Mouse (Mus musculus): ENCODE data around the gene Tbx5. TPM values are rescaled to one million over a fixed set of nuclear protein-coding genes. Genes with fewer than 3 reads are reported as not detected.

The Tbx5 gene
- polyA plus RNA-seq, 1 experiment from 2014 or later, result 0.08 TPM

DNA sequence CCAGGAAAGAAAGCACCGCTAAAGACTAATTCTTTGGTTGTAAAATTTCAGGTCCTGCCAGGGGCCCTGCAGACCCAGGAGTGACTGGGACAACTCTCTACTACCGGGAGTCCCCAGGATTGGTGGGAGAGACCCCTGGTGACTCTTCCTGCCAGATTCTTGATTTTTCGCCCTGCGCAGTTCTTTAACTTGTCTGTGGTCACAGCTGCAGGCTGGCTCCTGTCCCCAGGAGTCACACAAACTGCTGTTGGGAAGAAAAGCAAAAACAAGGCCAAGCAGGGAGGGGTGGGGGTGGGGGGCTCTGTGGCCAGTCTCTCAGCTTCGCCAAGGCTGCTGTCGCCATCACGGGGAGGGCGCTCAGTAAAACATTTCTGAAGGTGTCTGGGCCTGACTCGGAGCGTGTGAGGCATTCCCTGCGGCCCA is 32.2 kb upstream of the Tbx5 start:
- WGBS, result 0% methylated on average over 11 of the region's 11 CpGs
- Histone ChIP-seq H3K27ac (no peak overlapping the region), H3K4me1 (no peaks in the 10 kb centered on the region), H3K4me2 (no peak overlapping the region), H3K36me3 (ENCODE audit: poor library complexity, severe bottlenecking) (no peaks in the 10 kb centered on the region), H3K9me3 (replicated peaks) (no peaks in the 10 kb centered on the region), H3K9ac (no peak overlapping the region), H3K4me3 (no peak overlapping the region), H3K27me3 (peaks cover 100% of the 10 kb centered on the region)
- ATAC-seq, result no peak

DNA sequence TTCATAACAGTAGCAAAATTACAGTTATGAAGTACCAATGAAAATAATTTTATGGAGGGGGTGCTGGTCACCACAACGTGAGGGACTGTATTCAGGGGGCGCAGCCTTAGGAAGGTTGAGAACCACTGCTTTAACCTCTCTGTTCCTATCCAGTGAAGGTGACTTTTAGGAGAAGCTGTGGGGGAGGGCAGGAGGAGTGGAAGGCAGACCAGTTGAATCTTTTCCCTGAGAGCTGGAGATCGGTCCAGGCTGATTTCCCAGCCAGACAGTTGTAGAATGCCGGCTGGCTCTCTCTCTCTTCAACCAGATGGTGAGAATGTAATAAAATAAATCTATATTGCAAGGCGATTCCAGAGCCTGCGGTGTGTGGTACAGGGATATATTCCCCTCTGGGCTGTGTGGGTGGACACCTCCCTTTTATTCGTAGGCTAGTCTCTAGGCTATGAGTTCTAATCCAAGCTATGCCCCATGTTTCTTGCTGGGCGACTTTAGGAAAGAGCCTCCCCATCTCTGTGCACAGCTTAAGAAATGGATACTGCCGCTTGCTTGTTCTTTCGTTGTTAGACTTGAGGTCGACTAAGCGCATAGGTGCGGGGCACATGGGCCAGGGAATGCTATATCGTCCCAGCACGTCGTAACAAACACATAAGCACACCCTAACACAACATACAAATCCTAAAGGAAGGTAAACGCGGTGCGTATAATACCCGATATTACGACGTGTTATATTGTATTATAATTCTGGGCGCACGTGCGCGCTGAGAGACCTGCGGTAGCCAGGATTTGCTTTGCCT is 29.7 kb upstream of the Tbx5 start:
- WGBS, result 2% methylated on average over 27 of the region's 27 CpGs

DNA sequence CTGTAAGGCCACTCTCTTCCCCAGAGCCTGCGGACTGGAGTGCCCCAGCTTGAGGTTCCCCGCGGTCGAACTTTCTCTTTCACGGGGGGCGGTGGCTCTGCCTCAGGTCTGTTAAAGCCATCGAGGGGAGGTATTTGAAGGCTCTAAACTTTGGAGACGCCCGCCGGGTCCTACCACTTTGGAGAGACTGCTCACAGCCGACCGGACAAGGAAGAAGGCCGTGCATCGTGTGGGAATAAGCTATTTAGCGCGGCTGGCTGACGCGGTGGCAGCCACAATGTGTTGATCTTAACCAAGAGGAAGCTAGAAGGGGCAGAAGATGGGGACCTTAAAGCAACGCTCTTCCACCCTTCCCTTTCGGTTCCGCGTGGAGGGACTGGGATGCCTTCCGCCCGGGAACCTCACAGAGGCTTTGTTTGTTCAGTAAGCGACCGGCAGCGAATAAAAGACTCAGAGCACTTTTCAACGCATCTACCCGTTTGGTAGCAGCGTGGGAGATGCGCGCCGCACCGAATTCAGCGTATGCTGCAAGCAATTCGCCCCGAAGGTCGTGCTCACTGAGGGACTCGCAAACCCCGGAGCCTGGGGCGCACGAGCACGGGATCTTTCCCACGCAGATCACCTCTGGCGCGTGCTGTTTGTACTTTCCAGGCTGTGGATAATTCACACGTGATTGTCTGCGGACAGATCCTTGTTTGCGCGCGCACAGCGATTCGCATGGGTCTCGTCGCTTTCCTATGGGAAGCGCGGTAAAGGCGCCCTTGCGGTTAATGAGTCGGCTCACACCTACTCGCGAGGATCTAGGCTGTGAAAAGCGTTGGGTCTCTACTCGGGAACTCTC is 28.8 kb upstream of the Tbx5 start:
- Histone ChIP-seq H3K4me3 (no peak overlapping the region), H3K4me2 (no peak overlapping the region), H3K36me3 (ENCODE audit: poor library complexity, severe bottlenecking) (no peaks in the 10 kb centered on the region), H3K4me1 (no peaks in the 10 kb centered on the region), H3K27me3 (peaks cover 100% of the 10 kb centered on the region), H3K27ac (no peak overlapping the region), H3K9ac (no peak overlapping the region), H3K9me3 (replicated peaks) (no peaks in the 10 kb centered on the region)
- WGBS, result under 1% methylated on average over 64 of the region's 64 CpGs
- no peak for ATAC-seq

More for the DNA sequence above, 29.7 kb upstream of the Tbx5 start:
- no peak for ATAC-seq
- Histone ChIP-seq H3K4me1 (no peaks in the 10 kb centered on the region), H3K9me3 (replicated peaks) (no peaks in the 10 kb centered on the region), H3K36me3 (ENCODE audit: poor library complexity, severe bottlenecking) (no peaks in the 10 kb centered on the region), H3K27me3 (peaks cover 100% of the 10 kb centered on the region), H3K9ac (no peak overlapping the region), H3K4me3 (no peak overlapping the region), H3K27ac (no peak overlapping the region), H3K4me2 (no peak overlapping the region)

DNA sequence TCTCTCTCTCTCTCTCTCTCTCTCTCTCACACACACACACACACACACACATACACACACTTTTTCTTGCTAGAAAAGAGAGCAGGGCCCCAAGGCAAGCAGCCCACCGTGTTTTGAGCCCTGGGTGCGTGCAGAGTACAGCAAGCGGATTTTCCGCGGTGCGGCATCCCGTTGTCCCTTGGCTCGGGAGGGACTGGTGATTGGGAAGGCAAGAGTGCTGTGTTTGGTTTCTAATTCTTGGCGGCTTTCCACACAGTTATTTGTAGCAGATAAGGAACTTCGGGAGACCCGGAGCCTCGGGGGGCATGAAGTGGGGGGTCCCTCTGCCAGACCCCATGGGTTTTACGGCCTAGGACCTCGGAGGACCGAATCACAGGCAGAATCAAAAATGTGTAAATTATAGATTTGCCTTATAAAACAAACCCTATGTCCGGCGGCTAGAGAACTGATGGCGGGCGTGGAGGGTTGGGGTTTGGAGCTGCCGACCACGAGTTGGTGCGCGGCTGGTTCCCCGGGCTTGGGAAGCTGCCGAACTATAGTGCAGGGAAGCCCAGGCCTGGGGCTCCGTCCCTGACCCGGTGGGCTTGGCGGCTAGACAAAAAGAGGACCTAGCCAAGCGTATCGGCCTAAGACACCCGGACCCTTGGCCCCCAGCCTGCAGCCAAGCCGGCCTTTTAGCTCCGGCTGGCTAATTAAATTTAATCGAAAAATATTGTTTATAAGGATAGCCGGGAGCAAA is 28.0 kb upstream of the Tbx5 start:
- Histone ChIP-seq H3K4me3 (no peak overlapping the region), H3K27me3 (peaks cover 100% of the 10 kb centered on the region), H3K36me3 (ENCODE audit: poor library complexity, severe bottlenecking) (no peaks in the 10 kb centered on the region), H3K9ac (no peak overlapping the region), H3K4me1 (no peaks in the 10 kb centered on the region), H3K9me3 (replicated peaks) (0 out of 2 replicates have a peak, but pooled peaks cover 4% of the 10 kb centered on the region), H3K4me2 (no peak overlapping the region), H3K27ac (no peak overlapping the region)
- ATAC-seq, result no peak
- under 1% methylated on average over 35 of the region's 35 CpGs for WGBS

DNA sequence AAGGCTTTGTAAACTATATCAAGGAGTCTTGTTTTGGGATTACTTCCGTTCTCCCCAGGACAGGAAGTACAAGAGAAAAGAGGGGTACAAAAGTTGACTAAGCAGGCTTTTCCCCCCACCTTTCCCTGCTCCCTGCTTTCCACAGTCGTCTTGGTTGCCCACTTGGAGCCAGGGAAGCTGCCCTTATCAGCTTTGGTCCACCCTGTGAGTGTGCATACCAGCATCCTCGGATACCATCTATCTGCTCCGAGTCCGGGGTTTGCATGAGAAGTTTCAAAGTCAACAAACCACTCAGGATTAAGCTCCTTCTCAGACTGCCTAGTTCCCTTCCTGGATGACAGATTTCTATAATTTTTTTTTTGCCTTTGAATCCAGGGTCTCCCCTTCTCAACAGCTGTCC is 26.8 kb upstream of the Tbx5 start:
- no peak overlapping the region for H3K4me3 ChIP-seq
- H3K9me3 ChIP-seq (replicated peaks), result 0 out of 2 replicates have a peak, but pooled peaks cover 5% of the 10 kb centered on the region
- no peak overlapping the region for H3K9ac ChIP-seq
- H3K27ac ChIP-seq, result no peak overlapping the region
- no peak overlapping the region for H3K4me2 ChIP-seq
- under 1% methylated on average over 5 of the region's 5 CpGs for WGBS
- no peak for ATAC-seq
- no peaks in the 10 kb centered on the region for H3K36me3 ChIP-seq (ENCODE audit: poor library complexity, severe bottlenecking)
- no peaks in the 10 kb centered on the region for H3K4me1 ChIP-seq
- peaks cover 100% of the 10 kb centered on the region for H3K27me3 ChIP-seq

DNA sequence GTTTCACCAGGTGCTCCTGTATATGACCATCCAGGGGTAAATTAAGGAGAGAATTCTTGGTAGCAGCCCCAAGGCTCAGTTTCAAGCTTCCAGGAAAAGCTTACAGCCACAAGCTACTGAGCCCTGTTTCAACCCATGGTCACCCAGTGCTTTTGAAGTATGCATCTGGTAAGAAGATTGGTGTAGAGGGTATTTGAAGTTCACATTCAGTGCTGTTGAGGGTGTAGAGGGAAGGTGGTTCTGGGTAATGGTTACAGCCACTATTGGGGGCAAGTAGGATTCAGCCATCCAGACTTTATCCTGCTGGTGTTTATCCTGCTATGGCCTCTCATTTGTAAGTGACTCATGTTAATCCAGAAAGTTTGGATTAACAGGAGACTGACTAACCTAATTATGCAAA is 26.0 kb upstream of the Tbx5 start:
- Histone ChIP-seq H3K27ac (no peak overlapping the region), H3K9ac (no peak overlapping the region), H3K4me2 (no peak overlapping the region), H3K4me3 (no peak overlapping the region), H3K36me3 (ENCODE audit: poor library complexity, severe bottlenecking) (no peaks in the 10 kb centered on the region), H3K9me3 (replicated peaks) (0 out of 2 replicates have a peak, but pooled peaks cover 5% of the 10 kb centered on the region), H3K4me1 (no peaks in the 10 kb centered on the region), H3K27me3 (peaks cover 100% of the 10 kb centered on the region)
- no peak for ATAC-seq

DNA sequence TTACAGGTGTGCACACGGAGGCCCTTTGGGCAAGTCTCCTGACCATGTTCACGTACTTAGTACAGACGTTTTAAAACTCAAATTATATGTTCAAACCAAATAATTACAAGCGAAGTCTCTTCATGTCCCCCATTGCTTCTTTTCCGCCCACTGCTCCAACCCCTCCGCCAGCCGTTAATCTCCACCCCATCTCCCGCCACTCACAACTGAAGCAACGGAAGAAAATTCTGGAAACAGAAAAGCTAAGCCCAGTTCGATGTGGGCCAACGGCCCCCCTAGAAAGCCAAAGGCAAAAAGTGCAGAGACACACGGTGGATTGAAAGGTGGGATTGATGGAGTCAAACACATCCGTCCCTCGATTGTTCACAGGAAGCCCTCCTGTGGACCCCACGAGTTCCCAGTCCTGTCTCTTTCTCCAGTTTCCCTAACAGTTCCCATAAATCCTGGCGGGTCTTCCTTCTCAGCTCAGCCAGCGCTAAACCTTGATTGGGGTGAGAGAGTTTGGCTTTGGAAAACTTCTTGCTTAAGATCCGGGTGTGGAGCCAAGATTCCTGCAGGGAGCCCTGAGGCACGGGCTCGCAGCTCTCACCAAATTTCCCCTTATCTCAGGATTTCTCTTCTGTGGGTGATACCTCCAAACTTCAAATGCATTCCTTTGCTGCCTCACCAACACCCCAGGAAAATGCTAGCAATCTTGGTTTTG is 24.8 kb upstream of the Tbx5 start:
- 2% methylated on average over 20 of the region's 20 CpGs for WGBS
- Histone ChIP-seq H3K27ac (no peak overlapping the region), H3K9me3 (replicated peaks) (0 out of 2 replicates have a peak, but pooled peaks cover 5% of the 10 kb centered on the region), H3K4me2 (no peak overlapping the region), H3K4me1 (no peaks in the 10 kb centered on the region), H3K4me3 (no peak overlapping the region), H3K27me3 (peaks cover 98% of the 10 kb centered on the region), H3K9ac (no peak overlapping the region), H3K36me3 (ENCODE audit: poor library complexity, severe bottlenecking) (no peaks in the 10 kb centered on the region)
- ATAC-seq, result no peak

DNA sequence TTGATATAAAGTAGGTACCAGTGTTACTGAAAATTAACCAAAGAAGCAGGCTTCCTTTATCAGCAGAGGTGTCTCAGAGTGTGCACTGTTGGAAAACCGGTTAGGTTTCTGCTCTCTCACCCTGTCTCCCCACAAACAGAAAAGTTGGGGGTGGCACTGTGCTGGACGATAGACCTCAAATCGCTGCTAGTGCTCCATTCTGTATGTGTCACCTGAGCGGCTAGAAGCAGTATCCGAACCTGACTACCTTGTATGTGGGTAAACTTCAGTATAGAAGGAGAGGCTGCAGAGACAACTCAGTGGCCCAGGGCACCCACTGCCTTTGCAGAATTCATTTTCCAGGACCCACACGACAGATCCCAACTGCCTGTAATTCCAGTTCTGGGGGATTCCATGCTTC is 23.8 kb upstream of the Tbx5 start:
- H3K4me3 ChIP-seq, result no peak overlapping the region
- no peaks in the 10 kb centered on the region for H3K36me3 ChIP-seq (ENCODE audit: poor library complexity, severe bottlenecking)
- H3K9ac ChIP-seq, result no peak overlapping the region
- no peaks in the 10 kb centered on the region for H3K4me1 ChIP-seq
- H3K9me3 ChIP-seq (replicated peaks), result 0 out of 2 replicates have a peak, but pooled peaks cover 5% of the 10 kb centered on the region
- no peak overlapping the region for H3K4me2 ChIP-seq
- H3K27me3 ChIP-seq, result peaks cover 97% of the 10 kb centered on the region
- no peak overlapping the region for H3K27ac ChIP-seq
- ATAC-seq, result no peak
- 36% methylated on average over 6 of the region's 6 CpGs for WGBS

DNA sequence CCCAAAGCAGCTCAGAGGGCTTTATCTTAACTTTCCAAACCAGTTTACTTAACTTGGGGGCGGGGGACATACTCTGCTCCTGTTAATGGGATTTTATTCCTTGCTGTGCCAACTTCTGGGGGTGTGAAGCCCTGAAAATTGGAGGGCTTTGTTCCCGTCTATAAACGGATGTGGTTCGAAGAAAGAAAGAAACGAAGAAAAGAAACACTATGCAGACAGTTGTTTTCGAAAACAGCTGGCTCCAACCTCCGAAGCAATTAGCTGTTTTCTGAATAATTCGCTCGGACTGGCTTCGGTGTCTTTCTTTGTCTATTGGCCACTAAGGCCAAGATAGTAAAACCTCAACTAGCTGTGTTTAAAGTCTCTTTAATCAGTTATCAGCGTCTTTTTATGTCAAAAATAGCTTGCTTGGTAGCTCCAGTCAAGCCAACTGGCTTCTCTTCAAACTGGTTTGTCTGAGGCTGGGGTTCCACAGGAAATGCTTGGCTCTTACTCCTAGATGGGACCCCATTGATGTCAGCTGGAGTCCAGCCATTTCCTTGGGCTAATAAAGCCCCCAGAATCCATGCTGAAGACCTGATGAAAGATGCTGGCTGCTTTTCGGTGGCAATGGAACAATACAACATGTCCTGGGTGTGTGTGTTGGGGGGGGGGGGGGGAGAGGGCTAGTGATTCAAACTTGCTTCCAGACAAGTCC is 21.3 kb upstream of the Tbx5 start:
- no peak overlapping the region for H3K27ac ChIP-seq
- peaks cover 87% of the 10 kb centered on the region for H3K27me3 ChIP-seq
- WGBS, result 38% methylated on average over 12 of the region's 12 CpGs
- no peak overlapping the region for H3K4me2 ChIP-seq
- 0 out of 2 replicates have a peak, but pooled peaks cover 5% of the 10 kb centered on the region for H3K9me3 ChIP-seq (replicated peaks)
- H3K36me3 ChIP-seq (ENCODE audit: poor library complexity, severe bottlenecking), result no peaks in the 10 kb centered on the region
- ATAC-seq, result no peak
- no peak overlapping the region for H3K9ac ChIP-seq
- no peaks in the 10 kb centered on the region for H3K4me1 ChIP-seq
- no peak overlapping the region for H3K4me3 ChIP-seq

DNA sequence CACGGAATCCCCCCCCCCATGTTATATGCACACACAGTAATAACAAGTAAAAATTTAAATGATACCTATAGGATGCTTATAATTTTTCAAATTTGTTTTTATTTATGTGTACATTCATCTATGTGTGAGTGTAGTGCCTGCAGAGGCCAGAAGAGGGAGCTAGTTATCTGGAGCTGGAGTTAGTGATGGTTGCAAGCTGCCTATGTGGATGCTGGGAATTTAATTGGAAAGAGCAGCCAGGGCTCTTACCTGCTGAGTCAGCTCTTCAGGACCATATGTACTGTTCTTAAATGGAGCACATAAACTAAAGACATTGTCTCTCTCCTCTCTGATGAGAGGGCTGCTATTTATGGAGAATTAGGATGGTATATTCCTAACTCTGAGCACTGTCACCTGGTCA is 17.2 kb upstream of the Tbx5 start:
- H3K9me3 ChIP-seq (replicated peaks), result no peaks in the 10 kb centered on the region
- no peak overlapping the region for H3K4me2 ChIP-seq
- ATAC-seq, result no peak
- no peaks in the 10 kb centered on the region for H3K4me1 ChIP-seq
- no peaks in the 10 kb centered on the region for H3K36me3 ChIP-seq (ENCODE audit: poor library complexity, severe bottlenecking)
- no peak overlapping the region for H3K9ac ChIP-seq
- no peak overlapping the region for H3K4me3 ChIP-seq
- 76% methylated on average over 1 of the region's 1 CpGs for WGBS
- peaks cover 77% of the 10 kb centered on the region for H3K27me3 ChIP-seq
- H3K27ac ChIP-seq, result no peak overlapping the region

DNA sequence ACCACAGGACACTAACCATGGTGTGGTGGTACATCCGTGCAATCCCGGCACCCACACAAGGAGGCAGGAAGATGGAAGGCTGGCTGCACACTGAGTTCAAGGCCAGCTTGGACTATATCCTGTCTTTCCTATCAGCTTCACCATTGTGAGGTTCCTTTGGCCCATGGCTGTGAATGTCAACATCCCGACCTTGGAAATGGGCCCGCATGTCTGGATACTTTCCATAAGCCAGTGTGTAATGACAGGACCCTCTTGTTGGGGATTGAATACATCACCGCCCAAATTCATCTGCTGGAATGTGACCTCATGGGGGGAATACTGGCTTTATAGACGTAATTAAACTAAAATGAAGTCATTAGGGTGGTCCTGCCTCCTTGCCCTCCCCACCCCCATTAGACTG is 12.0 kb upstream of the Tbx5 start:
- Histone ChIP-seq H3K27ac (no peak overlapping the region), H3K9ac (no peak overlapping the region), H3K27me3 (peaks cover 88% of the 10 kb centered on the region), H3K4me3 (no peak overlapping the region), H3K4me2 (no peak overlapping the region), H3K4me1 (no peaks in the 10 kb centered on the region), H3K9me3 (replicated peaks) (no peaks in the 10 kb centered on the region), H3K36me3 (ENCODE audit: poor library complexity, severe bottlenecking) (no peaks in the 10 kb centered on the region)
- ATAC-seq, result no peak
- 81% methylated on average over 6 of the region's 6 CpGs for WGBS

Data from forebrain, embryonic 13.5 days (tissue).